In genomic region chr1:86674385-86674784, GRCm38 (mm10) we compare ENCODE assay signal across 13 mouse cellular contexts. TPM values are rescaled to one million over a fixed set of nuclear protein-coding genes. Genes with fewer than 3 reads are reported as not detected.
A peak's percentile ranks its signal among the peaks of the same experiment; 100 is the strongest.
DNase-seq lines count a peak whose midpoint lies in the region.
"Had no signal": no experiment of that assay in that cellular context is flagged by ENCODE, and none has a peak within 500 bp of the region (broad histone marks: within the 10 kb centered on the region; RNA-seq: fewer than 3 reads in every experiment).

No protein-coding gene starts in this region.

- intact Hi-C loops in heart, postnatal 25 days (cut with DNase I) = no loop called here
- intact Hi-C loops in left cerebral cortex, postnatal 4 days (cut with DNase I) = loop anchor here (10.0 kb wide), 1 partner anchor 180 kb away; no protein-coding TSS in a partner anchor

- DNase-seq in heart, adult 11 months = peak; percentile 93
- DNase-seq in heart, postnatal 25 days (ENCODE audit: low spot score) = no peak
- peak; percentile 32 for DNase-seq in left cerebral cortex, postnatal 4 days
- DNase-seq in left cerebral cortex, adult 8-10 months (ENCODE audit: low spot score in 2 of 2) = no peak
- DNase-seq in layer of hippocampus, adult 9-11 months = peak; percentile 39
- DNase-seq in right cerebral cortex, postnatal 10 days (ENCODE audit: low spot score in 2 of 2) = no peak
- DNase-seq in thymus, postnatal 14 days = no peak
- DNase-seq: B cell, adult 2 months; kidney, adult 9 months; kidney, postnatal 4 days; thymus, postnatal 36 days had no signal

RNA-seq across cellular contexts. Expression of gene Nppc, which starts 4.0 kb away (rescaled TPM):
- under 1 TPM; 0.42 to 0.49 TPM for total RNA-seq in heart, postnatal 25 days (2021)
- 1 to 10 TPM; 7.3 to 7.6 TPM for total RNA-seq in left cerebral cortex, postnatal 4 days (2021)
- total RNA-seq in left cerebral cortex, adult 8-10 months (2022) = 10 to 100 TPM in 1 of 4 experiments, 1 to 10 TPM in 3; 9.0 to 12.3 (median 9.2) TPM
- total RNA-seq: adrenal gland, postnatal 4 days; megakaryocyte progenitor cell, adult 5-6 weeks had no signal

RNA-seq across cellular contexts. Expression of gene Dis3l2, which starts 29.2 kb away (rescaled TPM):
- 10 to 100 TPM; 10.7 to 11.0 TPM for total RNA-seq in heart, postnatal 25 days (2021)
- 10 to 100 TPM; 37.5 to 38.6 TPM for total RNA-seq in left cerebral cortex, postnatal 4 days (2021)
- total RNA-seq in left cerebral cortex, adult 8-10 months (2022) = 10 to 100 TPM; 29.1 to 32.8 (median 31.0) TPM

Comparison
In these comparisons a context has a peak if more than half of its experiments do, and no peak if none do; other contexts are left out.
1. DNase-seq: peak in heart, adult 11 months (single experiment), left cerebral cortex, postnatal 4 days (single experiment) and layer of hippocampus, adult 9-11 months (single experiment); none in heart, postnatal 25 days (single experiment), left cerebral cortex, adult 8-10 months (0 of 2), right cerebral cortex, postnatal 10 days (0 of 2) and thymus, postnatal 14 days (single experiment).
2. RNA of gene Nppc, which starts 4.0 kb away (total RNA-seq): 9.0 to 12.3 TPM in left cerebral cortex, adult 8-10 months and 7.3 to 7.6 TPM in left cerebral cortex, postnatal 4 days; 0.42 to 0.49 TPM in heart, postnatal 25 days; every median in the first group is over 4 times any median in the second.